Mouse (Mus musculus) frontal cortex, adult 2 months (tissue): ENCODE measurements at regions not wholly inside any gene's neighbourhood (a gene's known extent, or its start where the extent isn't known, plus 50 kb on each side); places are given as distances from the start of the nearest gene placed in this dataset.

Experiments
- DNase-seq, 2 experiments: peaks; one replicate each; pipeline ENCODE4 v3.0.0; 2022; ENCODE audit warnings: low spot score in 1 of 2; ENCODE audit errors: extremely low spot score in 1 of 2

- no peak for DNase-seq
Observed at GRCm38 (mm10) chr5:28568417-28568816, 101.4 kb upstream of the Shh start.

GRCm38 (mm10) chr5:28567341-28567905, 100.4 kb upstream of the Shh start:
- no peak for DNase-seq

GRCm38 (mm10) chr5:28563401-28563800, 96.3 kb upstream of the Shh start:
- DNase-seq = no peak

GRCm38 (mm10) chr5:28562917-28563316, 95.9 kb upstream of the Shh start:
- no peak for DNase-seq

- DNase-seq = no peak
Observed at GRCm38 (mm10) chr5:28553543-28553942, 86.5 kb upstream of the Shh start.

- DNase-seq = no peak
Observed at GRCm38 (mm10) chr5:28530202-28530855, 63.3 kb upstream of the Shh start.

GRCm38 (mm10) chr5:28526435-28526834, 59.4 kb upstream of the Shh start:
- DNase-seq = no peak

- peak; percentile 20 to 68 for DNase-seq
Observed at GRCm38 (mm10) chr5:28520800-28521707, 54.0 kb upstream of the Shh start.

- no peak for DNase-seq
Observed at GRCm38 (mm10) chr5:28519059-28519543, 52.0 kb upstream of the Shh start.
